Mouse (Mus musculus) bone marrow macrophage, adult 2 months (primary cell): Measurements from ENCODE around the gene Tacc2.

Experiments used
- CTCF ChIP-seq: IDR thresholded peaks from 2 replicates; pipeline ENCODE4 v1.5.1; 2012; ENCODE audit warnings: low read depth, mild to moderate bottlenecking, low read length, moderate library complexity
- POLR2A ChIP-seq: IDR thresholded peaks from 2 replicates; pipeline ENCODE4 v1.6.1; 2012; ENCODE audit warnings: mild to moderate bottlenecking, low read depth, low read length, borderline replicate concordance

- TF ChIP-seq POLR2A (no peak), CTCF (no peak)
These were observed 23.3 kb downstream of the Tacc2 start for GRCm38 (mm10) chr7:130600546-130600945.
